ENCODE assay signal across 9 mouse cellular contexts in genomic region chr13:93838431-93839136, GRCm38 (mm10).
DNase-seq lines count a peak whose midpoint lies in the region; ATAC-seq and TF ChIP-seq lines count a peak whose summit lies in the region.
"Had no signal": no experiment of that assay in that cellular context is flagged by ENCODE, and none has a peak within 500 bp of the region (broad histone marks: within the 10 kb centered on the region; RNA-seq: fewer than 3 reads in every experiment).

No protein-coding gene starts in this region.

- H3K9me3 ChIP-seq in heart, embryonic 14.5 days (ENCODE audit: control insufficient read depth, low read length) = no peaks in the 10 kb centered on the region
- 0 out of 2 replicates have a peak, but pooled peaks cover 3% of the 10 kb centered on the region for H3K9me3 ChIP-seq in embryonic facial prominence, embryonic 12.5 days
- H3K9me3 ChIP-seq in hindbrain, postnatal 0 days (ENCODE audit: low read length) = no peaks in the 10 kb centered on the region
- no peaks in the 10 kb centered on the region for H3K9me3 ChIP-seq in midbrain, postnatal 0 days (ENCODE audit: low read length)
- no peaks in the 10 kb centered on the region for H3K9me3 ChIP-seq in liver, postnatal 0 days (ENCODE audit: low read length)

- 55% methylated on average over 8 of the region's 8 CpGs for WGBS in heart, embryonic 14.5 days
- 23% methylated on average over 8 of the region's 8 CpGs for WGBS in embryonic facial prominence, embryonic 12.5 days
- 43% methylated on average over 8 of the region's 8 CpGs for WGBS in hindbrain, postnatal 0 days
- WGBS in midbrain, postnatal 0 days = 48% methylated on average over 8 of the region's 8 CpGs
- WGBS in liver, postnatal 0 days (ENCODE audit: insufficient replicate concordance) = 76% methylated on average over 8 of the region's 8 CpGs

- H3K4me1 ChIP-seq in heart, embryonic 14.5 days (ENCODE audit: control insufficient read depth in 2 of 2, insufficient read depth in 2 of 2, low read length in 2 of 2) = peaks cover 8 to 20% of the 10 kb centered on the region in 2 experiments
- H3K4me1 ChIP-seq in embryonic facial prominence, embryonic 12.5 days = peaks cover 50% of the 10 kb centered on the region
- peaks cover 5% of the 10 kb centered on the region; the same call in 1 of the 2 replicates for H3K4me1 ChIP-seq in hindbrain, postnatal 0 days (ENCODE audit: insufficient read depth, low read length)
- peaks cover 7% of the 10 kb centered on the region; the same call in 1 of the 2 replicates for H3K4me1 ChIP-seq in midbrain, postnatal 0 days (ENCODE audit: insufficient read depth, low read length)
- H3K4me1 ChIP-seq in liver, postnatal 0 days (ENCODE audit: insufficient read depth) = no peaks in the 10 kb centered on the region

- H3K36me3 ChIP-seq in heart, embryonic 14.5 days (ENCODE audit: control insufficient read depth, insufficient read depth, low read length) = no peaks in the 10 kb centered on the region
- H3K36me3 ChIP-seq in embryonic facial prominence, embryonic 12.5 days = no peaks in the 10 kb centered on the region
- H3K36me3 ChIP-seq in hindbrain, postnatal 0 days (ENCODE audit: insufficient read depth, low read length) = no peaks in the 10 kb centered on the region
- no peaks in the 10 kb centered on the region for H3K36me3 ChIP-seq in midbrain, postnatal 0 days (ENCODE audit: insufficient read depth, low read length)
- H3K36me3 ChIP-seq in liver, postnatal 0 days (replicated peaks; ENCODE audit: insufficient read depth, low read length) = no peaks in the 10 kb centered on the region

- H3K27ac ChIP-seq in heart, embryonic 14.5 days (replicated peaks in 1 of 2; ENCODE audit: control insufficient read depth in 1 of 2, insufficient read depth in 1 of 2, low read depth in 2 of 2, low read length in 2 of 2) = peak overlapping the region; percentile 73 to 79
- peak overlapping the region; percentile 95 for H3K27ac ChIP-seq in embryonic facial prominence, embryonic 12.5 days
- peak overlapping the region; percentile 42 for H3K27ac ChIP-seq in hindbrain, postnatal 0 days
- peak overlapping the region; percentile 68 for H3K27ac ChIP-seq in midbrain, postnatal 0 days (ENCODE audit: low read depth, low read length)
- H3K27ac ChIP-seq in liver, postnatal 0 days (ENCODE audit: low read depth) = no peak overlapping the region
- H3K27ac ChIP-seq: liver, embryonic 14.5 days had no signal

- no peaks in the 10 kb centered on the region for H3K27me3 ChIP-seq in heart, embryonic 14.5 days (ENCODE audit: control insufficient read depth, insufficient read depth, low read length)
- H3K27me3 ChIP-seq in embryonic facial prominence, embryonic 12.5 days = no peaks in the 10 kb centered on the region
- H3K27me3 ChIP-seq in hindbrain, postnatal 0 days (ENCODE audit: insufficient read depth, low read length) = no peaks in the 10 kb centered on the region
- H3K27me3 ChIP-seq in midbrain, postnatal 0 days (ENCODE audit: insufficient read depth, low read length) = no peaks in the 10 kb centered on the region
- H3K27me3 ChIP-seq in liver, postnatal 0 days (ENCODE audit: insufficient read depth, low read length) = no peaks in the 10 kb centered on the region

- H3K4me3 ChIP-seq in heart, embryonic 14.5 days (ENCODE audit: control insufficient read depth in 1 of 2, insufficient read depth in 1 of 2, low read depth in 1 of 2, low read length in 2 of 2) = no peak overlapping the region
- H3K4me3 ChIP-seq in embryonic facial prominence, embryonic 12.5 days = no peak overlapping the region
- no peak overlapping the region for H3K4me3 ChIP-seq in hindbrain, postnatal 0 days (ENCODE audit: low read length)
- H3K4me3 ChIP-seq in midbrain, postnatal 0 days (ENCODE audit: low read depth, low read length) = no peak overlapping the region
- no peak overlapping the region for H3K4me3 ChIP-seq in liver, postnatal 0 days (ENCODE audit: low read depth, low read length)

- no peak for DNase-seq in heart, postnatal 14 days
- no peak for DNase-seq in hindbrain, postnatal 0 days (ENCODE audit: low spot score)
- no peak for DNase-seq in midbrain, postnatal 0 days (ENCODE audit: low spot score)
- DNase-seq in thymus, postnatal 10 days (ENCODE audit: low spot score in 2 of 2) = no peak
- DNase-seq in gastrocnemius, postnatal 4 days (ENCODE audit: low spot score in 2 of 2) = no peak
- no peak for DNase-seq in liver, postnatal 0 days

- H3K9ac ChIP-seq in heart, embryonic 14.5 days (ENCODE audit: low read length) = no peak overlapping the region
- H3K9ac ChIP-seq in embryonic facial prominence, embryonic 12.5 days = no peak overlapping the region
- H3K9ac ChIP-seq in hindbrain, postnatal 0 days (replicated peaks; ENCODE audit: low read length) = no peak overlapping the region
- no peak overlapping the region for H3K9ac ChIP-seq in midbrain, postnatal 0 days (replicated peaks; ENCODE audit: low read length, poor library complexity, severe bottlenecking)
- H3K9ac ChIP-seq in liver, postnatal 0 days (replicated peaks) = no peak overlapping the region
- H3K9ac ChIP-seq: liver, embryonic 14.5 days had no signal

- no peak for ATAC-seq in heart, embryonic 14.5 days (ENCODE audit: insufficient number of reproducible peaks, insufficient read depth, low FRiP score, low read depth)
- ATAC-seq in embryonic facial prominence, embryonic 12.5 days (ENCODE audit: insufficient number of reproducible peaks, insufficient read depth, low FRiP score, low TSS enrichment) = no peak
- no peak for ATAC-seq in hindbrain, postnatal 0 days
- ATAC-seq in midbrain, postnatal 0 days (ENCODE audit: low FRiP score) = no peak
- no peak for ATAC-seq in liver, postnatal 0 days

- H3K4me2 ChIP-seq in heart, embryonic 14.5 days (ENCODE audit: low read length) = peak overlapping the region; percentile 26
- H3K4me2 ChIP-seq in embryonic facial prominence, embryonic 12.5 days (replicated peaks) = 0 out of 2 replicates have a peak overlapping the region, but pooled peaks have one; percentile 28
- H3K4me2 ChIP-seq in hindbrain, postnatal 0 days (ENCODE audit: low read depth, low read length) = peak overlapping the region; percentile 6; the same call in 1 of the 2 replicates
- H3K4me2 ChIP-seq in midbrain, postnatal 0 days (ENCODE audit: low read depth, low read length, poor library complexity, severe bottlenecking) = no peak overlapping the region
- no peak overlapping the region for H3K4me2 ChIP-seq in liver, postnatal 0 days (ENCODE audit: low read depth, low read length)

- TF ChIP-seq EP300 in liver, postnatal 0 days (IDR thresholded peaks at IDR 0.05; ENCODE audit: low read depth) = no peak

- no peak for TF ChIP-seq CTCF in hindbrain, postnatal 0 days (IDR thresholded peaks at IDR 0.05; ENCODE audit: low read depth)
- no peak for TF ChIP-seq CTCF in midbrain, postnatal 0 days (IDR thresholded peaks at IDR 0.05)
- TF ChIP-seq CTCF in liver, postnatal 0 days (IDR thresholded peaks at IDR 0.05; ENCODE audit: low read depth) = no peak

- intact Hi-C loops in heart, postnatal 14 days (cut with DNase I) = loop anchor here (5.0 kb wide), 2 partner anchors 46 to 224 kb away; no protein-coding TSS in a partner anchor

Comparison
In these comparisons a context has a peak if more than half of its experiments do, and no peak if none do; other contexts are left out.
1. H3K4me2 ChIP-seq: peak in heart, embryonic 14.5 days (single experiment), embryonic facial prominence, embryonic 12.5 days (single experiment) and hindbrain, postnatal 0 days (single experiment); none in midbrain, postnatal 0 days (single experiment) and liver, postnatal 0 days (single experiment).